Mouse (Mus musculus): ENCODE results near the gene Npas2.

DNA sequence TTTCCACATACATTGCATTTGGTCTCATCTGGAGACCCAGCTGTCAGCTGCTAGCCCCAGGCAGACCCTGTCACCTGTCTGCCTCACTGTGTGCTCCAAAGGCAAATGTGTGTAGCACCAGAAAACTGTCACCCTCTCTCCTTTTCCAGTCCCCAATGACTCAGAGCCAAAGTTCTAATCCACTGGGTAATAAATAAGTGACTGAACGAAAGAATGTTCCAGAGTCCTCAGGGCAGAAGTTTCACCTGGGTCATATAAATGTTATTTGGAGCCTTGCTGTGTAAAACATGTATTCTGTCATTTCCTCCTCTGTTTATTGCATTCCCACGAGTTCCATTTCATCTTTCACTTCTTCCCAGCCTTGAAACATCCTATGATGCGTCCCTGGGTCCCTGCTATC lies 66.1 kb downstream of the Npas2 start:
- TF ChIP-seq EP300 (IDR thresholded peaks at IDR 0.05; ENCODE audit: insufficient read depth, low read depth, low read length): no peak
- no peak for TF ChIP-seq POLR2A (IDR thresholded peaks at IDR 0.05; ENCODE audit: insufficient read depth, low read length)

Measured in ES-Bruce4 (cell line).